Mouse (Mus musculus) embryo, embryonic 9.5 days (tissue): Measurements from ENCODE around the gene Olfr672.
"Not testable (repeated sequence)": the region's sequence is repeated elsewhere in the genome, so short reads cannot be mapped to it uniquely, and the experiment has no call there.

Experiments
- DNase-seq: peaks from one replicate; pipeline ENCODE4 v3.0.0-alpha.2; 2017; ENCODE audit errors: extremely low spot score

Olfr672 gene

GRCm38 (mm10) chr7:105001929-105002328 lies at the start of gene Olfr672:
Olfr672 (minus strand) TSS chr7:105002029.
- DNase-seq, result no peak

GRCm38 (mm10) chr7:105033836-105034235 lies 32.0 kb upstream of the Olfr672 start:
- not testable (repeated sequence) for DNase-seq

DNA sequence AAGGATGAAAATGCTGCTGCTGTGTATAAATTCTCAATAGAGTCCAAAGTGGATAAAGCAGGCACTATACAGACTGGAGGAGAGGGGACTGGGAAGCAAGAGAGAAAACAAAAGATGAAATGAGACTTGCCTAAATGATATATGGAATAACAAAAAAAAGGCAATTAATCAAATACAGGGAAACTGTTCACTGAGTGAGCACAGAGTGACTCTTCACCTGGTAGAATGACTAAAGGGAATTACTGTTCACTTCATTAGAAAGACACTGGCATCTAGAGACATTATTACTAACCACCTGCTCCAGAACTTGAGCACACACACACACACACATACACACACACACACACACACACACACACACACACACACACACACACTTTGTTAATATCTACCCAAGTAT lies 30.6 kb upstream of the Olfr672 start, which contains the start of gene Olfr676:
Gene Olfr676 (plus strand): TSS at position 301 of the 400 bp plus-strand sequence.
- DNase-seq, result no peak

DNA sequence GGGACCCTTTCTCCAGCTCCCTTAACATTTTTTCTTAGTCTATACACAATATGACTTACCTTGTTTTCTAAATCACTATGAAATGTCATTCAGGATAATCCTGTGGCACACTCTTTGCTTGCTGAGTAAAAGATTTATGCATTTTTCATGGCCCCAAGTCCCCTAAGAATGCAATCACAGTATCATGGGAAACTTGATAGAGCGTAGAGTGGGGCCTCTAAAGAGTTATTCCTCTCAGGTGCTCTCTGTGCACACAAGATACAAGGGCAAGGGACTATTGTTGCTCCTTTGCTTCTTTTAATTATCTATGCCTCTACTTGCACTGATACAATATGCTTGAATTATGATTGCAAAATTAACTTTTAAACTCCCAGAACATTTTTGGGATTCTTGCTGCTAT lies 26.5 kb upstream of the Olfr672 start, which contains the start of gene Olfr675:
Gene Olfr675 (minus strand): TSS at position 101 of the 400 bp plus-strand sequence.
- DNase-seq, result no peak

- no peak for DNase-seq
Observed at GRCm38 (mm10) chr7:105022530-105022929, 20.7 kb upstream of the Olfr672 start.

- no peak for DNase-seq
Observed at GRCm38 (mm10) chr7:104979026-104979425, 22.8 kb downstream of the Olfr672 start, which contains the start of gene Olfr671. Olfr671 (minus strand) TSS chr7:104979126.

DNA sequence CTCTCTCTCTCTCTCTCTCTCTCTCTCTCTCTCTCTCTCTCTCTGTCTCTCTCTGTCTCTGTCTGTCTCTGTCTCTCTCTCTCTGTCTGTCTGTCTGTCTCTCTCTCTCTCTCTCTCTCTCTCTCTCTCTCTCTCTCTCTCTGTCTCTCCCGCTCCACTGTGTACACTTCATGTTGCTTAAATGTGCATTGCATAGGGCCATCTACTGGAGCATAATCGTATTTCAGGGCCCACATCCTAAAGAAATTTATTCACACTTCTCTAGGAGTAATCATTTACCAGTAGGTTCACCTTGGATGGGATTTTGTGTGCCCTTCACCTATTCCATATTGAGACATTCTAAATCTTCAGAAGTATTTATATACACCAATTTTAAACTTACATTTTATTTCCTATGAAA lies 29.3 kb downstream of the Olfr672 start:
- DNase-seq, result not testable (repeated sequence)

DNA sequence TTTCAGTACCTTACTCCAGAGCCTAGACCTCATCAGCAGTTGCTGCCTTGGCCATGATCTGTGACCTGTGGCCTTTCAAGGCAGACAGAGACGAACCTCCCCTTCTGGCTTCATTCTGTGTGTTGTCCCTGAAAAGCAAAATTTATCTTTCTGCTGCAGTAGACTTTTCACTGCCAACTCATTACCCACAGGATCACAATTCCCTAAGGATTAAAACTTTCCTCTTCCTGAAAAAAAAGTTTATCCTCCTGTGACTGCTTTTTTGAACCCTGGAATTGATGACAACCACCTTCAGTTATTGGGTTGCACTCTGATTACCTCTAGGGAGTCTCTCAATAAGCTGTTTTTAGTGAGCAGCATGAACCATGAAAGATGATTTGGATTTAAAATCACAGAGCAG lies 39.3 kb downstream of the Olfr672 start, which contains the start of gene Olfr670:
Gene Olfr670 (minus strand): TSS at position 101 of the 400 bp plus-strand sequence.
- no peak for DNase-seq

DNA sequence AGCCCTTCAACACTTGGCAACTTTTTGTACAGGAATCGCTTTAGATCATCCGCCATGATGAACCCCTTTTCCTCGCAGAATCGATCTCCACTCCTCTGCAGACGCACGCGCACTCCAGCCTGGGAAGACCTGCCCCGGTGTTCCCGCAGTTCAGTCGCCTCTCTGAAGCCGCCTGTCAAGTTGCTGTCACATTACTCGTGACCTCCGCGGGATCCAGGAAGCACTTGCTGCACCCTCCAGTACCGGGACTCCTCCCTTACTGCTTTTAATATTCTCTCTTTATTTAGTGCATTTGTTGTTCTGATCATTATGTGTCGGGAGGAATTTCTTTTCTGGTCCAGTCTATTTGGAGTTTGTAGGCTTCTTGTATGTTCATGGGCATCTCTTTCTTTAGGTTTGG lies 51.6 kb downstream of the Olfr672 start:
- not testable (repeated sequence) for DNase-seq
